Mouse (Mus musculus): Measurements from ENCODE around the gene Ppfia3. TPM values are rescaled to one million over a fixed set of nuclear protein-coding genes. Genes with fewer than 3 reads are reported as not detected.

Gene Ppfia3
- total and polyA plus RNA-seq, 2 experiments from 2014 or later = 0.68 to 1.8 TPM

DNA sequence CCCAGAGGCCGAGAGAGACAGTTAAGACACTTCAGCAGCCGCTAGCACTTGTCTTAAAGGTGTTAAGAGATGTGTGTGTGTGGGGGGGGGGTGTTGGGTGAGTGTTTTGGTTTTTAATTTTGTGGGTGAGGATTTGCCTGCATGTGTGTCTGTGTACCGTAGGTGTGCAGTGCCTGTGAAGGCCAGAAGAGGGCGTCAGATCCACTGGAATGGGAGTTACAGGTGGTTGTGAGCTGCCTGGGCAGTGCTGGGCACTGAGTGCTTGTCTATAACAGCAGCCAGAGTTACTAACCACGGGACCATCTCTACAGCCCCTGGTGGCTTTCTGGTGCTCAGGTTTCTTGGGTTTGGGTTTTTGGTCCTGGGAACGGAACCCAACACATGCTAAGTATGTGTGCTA is 35.3 kb downstream of the Ppfia3 start:
- no peak for ATAC-seq (ENCODE audit: insufficient read depth, low read depth)
- H3K4me2 ChIP-seq (ENCODE audit: low read depth, low read length) = no peak overlapping the region
- H3K9ac ChIP-seq (replicated peaks; ENCODE audit: low read depth, low read length) = no peak overlapping the region
- no peaks in the 10 kb centered on the region for H3K9me3 ChIP-seq (replicated peaks; ENCODE audit: control insufficient read depth, low read length)
- DNase-seq (ENCODE audit: low spot score) = no peak
- H3K4me1 ChIP-seq (ENCODE audit: control insufficient read depth, insufficient read depth) = 0 out of 2 replicates have a peak, but pooled peaks cover 7% of the 10 kb centered on the region
- H3K36me3 ChIP-seq (replicated peaks; ENCODE audit: control insufficient read depth, insufficient read depth, low read length) = peaks cover 5% of the 10 kb centered on the region; the same call in 1 of the 2 replicates
- no peak overlapping the region for H3K4me3 ChIP-seq (ENCODE audit: low read depth, low read length)
- no peak overlapping the region for H3K27ac ChIP-seq (ENCODE audit: low read depth)
- peak; percentile 15; the same call in 1 of the 2 replicates for TF ChIP-seq CTCF (IDR thresholded peaks at IDR 0.05; ENCODE audit: low read depth)
- no peak for TF ChIP-seq EP300 (IDR thresholded peaks at IDR 0.05; ENCODE audit: low read depth)
- H3K27me3 ChIP-seq (ENCODE audit: control insufficient read depth, insufficient read depth, low read length) = no peaks in the 10 kb centered on the region
- 74% methylated on average over 6 of the region's 6 CpGs for WGBS

GRCm38 (mm10) chr7:45328841-45329475 is 37.9 kb downstream of the Ppfia3 start:
- Histone ChIP-seq H3K4me2 (ENCODE audit: low read depth, low read length) (no peak overlapping the region), H3K9ac (replicated peaks; ENCODE audit: low read depth, low read length) (no peak overlapping the region; the same call in 1 of the 2 replicates), H3K4me1 (ENCODE audit: control insufficient read depth, insufficient read depth) (0 out of 2 replicates have a peak, but pooled peaks cover 3% of the 10 kb centered on the region), H3K4me3 (ENCODE audit: low read depth, low read length) (no peak overlapping the region), H3K9me3 (replicated peaks; ENCODE audit: control insufficient read depth, low read length) (0 out of 2 replicates have a peak, but pooled peaks cover 4% of the 10 kb centered on the region), H3K27me3 (ENCODE audit: control insufficient read depth, insufficient read depth, low read length) (no peaks in the 10 kb centered on the region), H3K36me3 (replicated peaks; ENCODE audit: control insufficient read depth, insufficient read depth, low read length) (peaks cover 19% of the 10 kb centered on the region), H3K27ac (ENCODE audit: low read depth) (peak overlapping the region; percentile 84)
- TF ChIP-seq CTCF (IDR thresholded peaks at IDR 0.05; ENCODE audit: low read depth) (no peak), EP300 (IDR thresholded peaks at IDR 0.05; ENCODE audit: low read depth) (no peak)
- ATAC-seq (ENCODE audit: insufficient read depth, low read depth) (peak; percentile 44), DNase-seq (ENCODE audit: low spot score) (peak; percentile 73)
- WGBS = 50% methylated on average over 13 of the region's 13 CpGs

GRCm38 (mm10) chr7:45325800-45326199 is 41.0 kb downstream of the Ppfia3 start:
- ATAC-seq (ENCODE audit: insufficient read depth, low read depth) (no peak), DNase-seq (ENCODE audit: low spot score) (no peak)
- Histone ChIP-seq H3K4me3 (ENCODE audit: low read depth, low read length) (no peak overlapping the region), H3K4me2 (ENCODE audit: low read depth, low read length) (no peak overlapping the region), H3K4me1 (ENCODE audit: control insufficient read depth, insufficient read depth) (no peaks in the 10 kb centered on the region), H3K27me3 (ENCODE audit: control insufficient read depth, insufficient read depth, low read length) (no peaks in the 10 kb centered on the region), H3K9me3 (replicated peaks; ENCODE audit: control insufficient read depth, low read length) (0 out of 2 replicates have a peak, but pooled peaks cover 4% of the 10 kb centered on the region), H3K27ac (ENCODE audit: low read depth) (no peak overlapping the region), H3K9ac (replicated peaks; ENCODE audit: low read depth, low read length) (no peak overlapping the region), H3K36me3 (replicated peaks; ENCODE audit: control insufficient read depth, insufficient read depth, low read length) (peaks cover 37% of the 10 kb centered on the region)
- TF ChIP-seq CTCF (IDR thresholded peaks at IDR 0.05; ENCODE audit: low read depth) (no peak; the same call in 1 of the 2 replicates), EP300 (IDR thresholded peaks at IDR 0.05; ENCODE audit: low read depth) (no peak)

- no peak overlapping the region for H3K9ac ChIP-seq (replicated peaks; ENCODE audit: low read depth, low read length)
- no peaks in the 10 kb centered on the region for H3K27me3 ChIP-seq (ENCODE audit: control insufficient read depth, insufficient read depth, low read length)
- H3K4me1 ChIP-seq (ENCODE audit: control insufficient read depth, insufficient read depth) = no peaks in the 10 kb centered on the region
- no peak for TF ChIP-seq CTCF (IDR thresholded peaks at IDR 0.05; ENCODE audit: low read depth)
- no peak for TF ChIP-seq EP300 (IDR thresholded peaks at IDR 0.05; ENCODE audit: low read depth)
- ATAC-seq (ENCODE audit: insufficient read depth, low read depth) = no peak
- peaks cover 50% of the 10 kb centered on the region for H3K36me3 ChIP-seq (replicated peaks; ENCODE audit: control insufficient read depth, insufficient read depth, low read length)
- no peak overlapping the region for H3K4me2 ChIP-seq (ENCODE audit: low read depth, low read length)
- no peak overlapping the region for H3K27ac ChIP-seq (ENCODE audit: low read depth)
- 86% methylated on average over 5 of the region's 5 CpGs for WGBS
- no peak for DNase-seq (ENCODE audit: low spot score)
- no peak overlapping the region for H3K4me3 ChIP-seq (ENCODE audit: low read depth, low read length)
- 0 out of 2 replicates have a peak, but pooled peaks cover 4% of the 10 kb centered on the region for H3K9me3 ChIP-seq (replicated peaks; ENCODE audit: control insufficient read depth, low read length)
These were observed 43.8 kb downstream of the Ppfia3 start for GRCm38 (mm10) chr7:45323069-45323468.

DNA sequence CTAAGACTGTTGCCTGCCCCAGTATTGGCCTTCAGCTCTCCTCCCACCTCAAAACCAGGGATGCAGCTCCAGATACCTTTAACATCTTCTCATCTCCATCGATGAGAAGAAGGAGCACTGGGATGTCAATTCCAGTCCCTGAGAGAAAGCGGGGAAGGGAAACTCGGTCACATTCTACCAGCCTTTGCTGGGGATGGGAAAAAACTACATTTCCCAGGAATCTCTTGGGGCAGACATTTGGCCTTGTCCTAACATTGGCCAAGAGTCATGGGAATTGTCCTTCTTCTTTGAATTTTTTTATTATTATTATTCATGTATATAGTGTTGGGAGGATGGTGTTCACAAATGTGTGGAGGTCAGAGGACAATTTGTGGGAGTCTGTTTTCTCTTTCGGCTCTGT is 44.6 kb downstream of the Ppfia3 start:
- H3K4me3 ChIP-seq (ENCODE audit: low read depth, low read length) = no peak overlapping the region
- H3K36me3 ChIP-seq (replicated peaks; ENCODE audit: control insufficient read depth, insufficient read depth, low read length) = peaks cover 58% of the 10 kb centered on the region
- TF ChIP-seq CTCF (IDR thresholded peaks at IDR 0.05; ENCODE audit: low read depth) (no peak), EP300 (IDR thresholded peaks at IDR 0.05; ENCODE audit: low read depth) (no peak)

More for the DNA sequence above, 44.6 kb downstream of the Ppfia3 start:
- WGBS = 81% methylated on average over 4 of the region's 4 CpGs
- Histone ChIP-seq H3K9ac (replicated peaks; ENCODE audit: low read depth, low read length) (no peak overlapping the region), H3K4me2 (ENCODE audit: low read depth, low read length) (no peak overlapping the region), H3K9me3 (replicated peaks; ENCODE audit: control insufficient read depth, low read length) (0 out of 2 replicates have a peak, but pooled peaks cover 4% of the 10 kb centered on the region), H3K4me1 (ENCODE audit: control insufficient read depth, insufficient read depth) (no peaks in the 10 kb centered on the region), H3K27me3 (ENCODE audit: control insufficient read depth, insufficient read depth, low read length) (no peaks in the 10 kb centered on the region), H3K27ac (ENCODE audit: low read depth) (no peak overlapping the region)
- no peak for DNase-seq (ENCODE audit: low spot score)
- ATAC-seq (ENCODE audit: insufficient read depth, low read depth) = no peak

All from heart, postnatal 0 days (tissue).